Mouse (Mus musculus): ENCODE measurements around the gene Palm2.

The Palm2 gene

DNA sequence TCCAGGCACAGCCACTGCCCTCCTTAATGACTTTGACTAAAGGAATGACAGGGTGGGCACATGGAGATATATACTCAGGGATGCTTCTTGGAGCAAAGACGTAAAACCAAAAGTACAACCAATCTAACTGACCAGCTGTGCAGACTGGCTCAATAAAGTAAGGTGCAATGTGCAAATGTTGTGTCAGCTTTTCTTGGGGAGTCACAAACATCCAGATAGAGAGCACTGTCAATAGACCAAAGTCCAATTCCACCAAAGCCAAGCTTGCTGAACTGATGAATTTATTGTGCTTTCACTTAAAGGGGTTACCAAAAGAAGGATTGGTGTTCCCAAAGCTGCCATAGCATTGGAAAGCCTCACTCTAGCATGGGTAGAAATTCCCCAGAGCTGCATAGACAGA, 77.7 kb downstream of the Palm2 start:
- ATAC-seq (ENCODE audit: insufficient number of reproducible peaks, low FRiP score, low TSS enrichment): no peak

DNA sequence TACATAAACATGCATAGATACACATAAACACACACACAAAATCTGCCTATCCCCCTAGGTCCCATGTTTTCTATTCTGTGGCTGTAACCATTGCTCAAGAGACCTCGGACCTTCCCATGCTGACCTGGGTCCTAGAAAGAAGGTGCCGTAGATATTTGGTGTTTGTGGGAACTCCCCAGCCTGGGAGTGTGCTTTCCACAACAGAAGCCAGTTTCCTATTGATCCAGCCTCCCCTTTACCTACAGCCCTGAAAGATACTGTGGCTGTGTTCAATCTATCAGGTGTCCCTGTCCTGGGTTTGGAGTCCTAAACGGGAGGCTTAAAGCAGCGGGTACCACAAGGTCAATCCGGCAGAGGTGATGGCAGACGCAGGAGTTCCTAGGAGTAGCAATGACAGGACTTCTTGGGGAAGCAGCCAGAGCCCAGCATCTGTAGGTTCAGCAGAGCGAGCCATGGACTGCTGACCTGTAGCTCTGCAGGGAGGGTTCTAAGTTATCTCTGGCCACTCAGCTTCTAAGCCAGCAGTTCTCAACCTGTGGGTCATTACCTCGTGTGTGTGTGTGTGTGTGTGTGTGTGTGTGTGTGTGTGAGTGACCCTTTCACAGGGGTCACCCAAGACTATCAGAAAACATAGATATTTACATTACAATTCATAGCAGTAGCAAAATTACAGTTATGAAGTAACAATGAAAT, 79.3 kb downstream of the Palm2 start:
- ATAC-seq (ENCODE audit: insufficient number of reproducible peaks, low FRiP score, low TSS enrichment): no peak

DNA sequence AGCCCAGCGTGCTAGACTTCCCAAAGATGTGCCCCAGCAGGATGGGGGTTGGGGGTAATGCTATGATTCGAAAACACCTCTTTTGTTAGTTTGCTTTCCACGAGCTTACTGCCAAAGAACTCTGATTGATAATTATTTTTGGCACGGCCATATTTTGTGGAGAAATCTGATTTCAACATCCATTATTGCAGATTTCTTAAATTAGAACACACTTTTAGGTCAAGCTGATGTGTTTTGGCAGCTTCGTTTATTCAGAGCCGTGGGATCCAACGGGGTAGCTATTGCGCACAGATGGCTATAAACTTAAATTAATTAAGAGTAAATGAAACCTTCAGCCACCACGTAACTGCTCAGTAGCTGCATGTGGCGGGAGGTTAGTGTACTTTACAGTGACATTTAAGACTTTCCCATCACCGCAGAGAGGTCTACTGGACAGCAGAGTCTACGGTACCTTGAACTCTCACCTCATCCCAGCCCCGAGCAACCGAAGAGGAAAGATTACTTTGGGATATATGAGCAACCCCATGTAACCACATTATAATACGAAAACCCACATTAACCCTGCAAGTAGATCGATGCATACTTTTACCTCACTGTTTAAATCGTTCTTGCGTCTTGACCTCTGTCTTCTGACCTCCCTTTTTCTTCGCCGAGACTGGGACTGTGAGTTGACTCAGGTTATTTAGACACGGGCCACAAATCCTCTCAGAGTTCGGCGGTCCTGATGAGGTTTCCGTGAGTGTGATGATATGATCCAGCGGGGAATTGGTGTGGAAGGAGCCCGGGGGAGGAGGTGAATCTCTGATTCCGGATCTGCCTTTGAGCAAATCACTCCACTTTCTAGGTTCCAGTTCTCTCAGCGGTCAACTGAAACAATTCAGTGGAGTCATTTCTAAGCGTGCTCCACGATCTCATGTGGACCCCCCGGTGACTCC, 80.2 kb downstream of the Palm2 start:
- no peak for ATAC-seq (ENCODE audit: insufficient number of reproducible peaks, low FRiP score, low TSS enrichment)

DNA sequence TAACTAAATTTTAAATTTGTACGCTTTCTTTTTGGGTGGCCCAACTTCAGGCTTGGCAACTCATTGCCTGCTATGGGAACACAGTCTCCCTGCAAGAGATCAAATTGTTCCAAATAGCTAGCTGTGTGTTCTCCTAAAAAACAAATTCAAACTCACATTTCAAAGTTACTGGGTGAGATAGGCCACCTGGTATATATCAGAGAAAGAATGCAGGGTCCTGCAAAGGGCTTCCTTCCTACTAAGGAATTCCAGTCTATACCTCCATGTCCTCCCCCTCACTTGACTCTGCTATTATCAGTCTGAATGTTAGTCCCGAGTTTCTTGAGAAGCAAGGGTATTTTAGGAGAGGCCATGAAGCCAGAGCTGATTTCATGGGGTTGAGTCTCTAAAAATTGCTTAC, 81.3 kb downstream of the Palm2 start:
- no peak for ATAC-seq (ENCODE audit: insufficient number of reproducible peaks, low FRiP score, low TSS enrichment)

DNA sequence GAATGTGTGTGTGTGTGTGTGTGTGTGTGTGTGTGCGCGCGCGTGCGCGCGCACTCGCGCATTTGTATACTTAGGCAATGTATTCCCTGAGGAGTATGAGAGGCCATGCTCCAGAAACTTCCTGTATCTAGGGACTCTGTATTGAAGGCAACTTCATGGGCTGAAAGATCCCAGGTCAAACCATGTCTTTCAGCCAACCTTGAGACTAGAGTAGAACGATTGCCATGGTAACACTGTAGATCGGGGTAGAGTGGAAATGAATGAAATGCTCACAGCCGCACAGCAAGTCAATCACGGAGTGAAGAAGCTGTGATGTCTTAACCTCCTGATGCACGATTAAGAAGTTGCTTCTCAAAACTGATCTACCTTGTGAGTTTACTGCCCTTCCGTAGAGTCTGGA, 89.4 kb downstream of the Palm2 start:
- ATAC-seq (ENCODE audit: insufficient number of reproducible peaks, low FRiP score, low TSS enrichment): no peak

DNA sequence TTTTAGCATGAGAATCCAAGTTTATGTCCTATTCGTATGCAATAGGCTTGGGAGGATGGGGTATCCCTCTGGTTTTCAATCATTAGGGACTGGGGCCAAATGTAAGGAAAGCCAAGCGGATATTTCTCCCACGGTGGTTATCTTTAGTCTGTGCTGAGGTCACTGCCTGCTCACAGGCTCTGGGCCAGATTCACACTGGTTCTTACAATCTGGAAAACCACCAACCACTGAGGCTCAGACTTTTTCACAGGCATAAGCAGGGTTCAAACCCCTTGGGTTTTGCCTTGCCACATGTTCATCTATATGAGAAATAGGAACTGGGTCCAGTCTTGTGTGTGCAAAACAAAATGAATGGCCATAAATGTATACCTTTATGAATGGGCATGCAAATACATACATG, 90.4 kb downstream of the Palm2 start:
- ATAC-seq (ENCODE audit: insufficient number of reproducible peaks, low FRiP score, low TSS enrichment): no peak

DNA sequence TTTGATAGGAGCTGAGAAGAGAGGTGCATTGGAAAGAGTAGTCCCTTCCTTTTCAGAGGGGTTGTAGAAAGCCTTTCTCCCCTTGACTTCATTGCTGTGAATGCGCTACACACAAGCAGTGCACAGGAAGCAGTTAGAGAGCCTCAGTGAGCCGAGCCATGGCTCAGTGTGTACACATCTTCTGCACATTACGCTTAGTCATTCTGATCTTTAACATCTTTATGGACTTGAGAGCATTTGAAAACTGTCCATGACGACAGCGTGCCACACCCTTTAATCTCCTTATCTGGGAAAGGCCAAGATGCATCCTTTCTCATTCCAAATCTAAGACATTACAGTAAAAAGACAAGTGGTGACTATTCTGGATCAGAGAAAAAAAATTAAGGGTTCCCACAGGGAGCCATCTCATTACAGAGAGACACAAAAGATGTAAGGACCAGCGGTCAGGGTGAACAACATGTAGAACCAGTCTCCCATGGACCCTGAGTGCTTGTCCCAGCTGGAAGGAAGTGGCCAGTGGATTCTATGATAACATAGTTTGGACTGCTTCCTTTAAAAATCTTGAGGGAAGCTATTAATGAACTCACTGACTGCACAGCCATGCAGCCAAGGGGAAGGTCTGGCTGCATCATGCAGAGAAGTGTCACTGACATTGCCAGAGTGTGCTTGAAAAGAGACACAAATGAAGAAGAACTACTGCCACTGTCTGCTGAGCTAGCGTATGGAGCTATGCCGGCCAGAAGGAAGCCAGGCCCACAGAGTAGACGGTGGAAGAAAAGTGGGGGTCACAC, 91.4 kb downstream of the Palm2 start:
- ATAC-seq (ENCODE audit: insufficient number of reproducible peaks, low FRiP score, low TSS enrichment): no peak

DNA sequence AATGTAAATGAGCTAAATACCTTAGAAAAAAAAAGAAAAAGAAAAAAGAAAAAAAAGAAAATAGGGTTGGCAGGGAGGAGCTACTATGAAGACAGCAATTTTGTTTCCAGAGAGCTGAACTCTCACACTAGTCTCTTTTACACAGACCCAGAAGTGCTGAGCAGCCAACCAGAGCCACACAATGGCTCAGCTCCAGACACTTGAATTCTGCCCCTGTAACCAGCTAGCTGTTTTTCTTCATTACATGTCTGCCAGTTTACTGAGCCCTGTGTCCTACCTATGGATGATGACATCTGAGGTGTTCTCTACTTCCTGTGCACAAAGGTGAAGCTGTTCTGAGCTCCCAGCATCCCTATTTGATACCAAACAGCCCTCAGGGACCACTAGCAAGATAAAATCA, 94.2 kb downstream of the Palm2 start:
- ATAC-seq (ENCODE audit: insufficient number of reproducible peaks, low FRiP score, low TSS enrichment): no peak

DNA sequence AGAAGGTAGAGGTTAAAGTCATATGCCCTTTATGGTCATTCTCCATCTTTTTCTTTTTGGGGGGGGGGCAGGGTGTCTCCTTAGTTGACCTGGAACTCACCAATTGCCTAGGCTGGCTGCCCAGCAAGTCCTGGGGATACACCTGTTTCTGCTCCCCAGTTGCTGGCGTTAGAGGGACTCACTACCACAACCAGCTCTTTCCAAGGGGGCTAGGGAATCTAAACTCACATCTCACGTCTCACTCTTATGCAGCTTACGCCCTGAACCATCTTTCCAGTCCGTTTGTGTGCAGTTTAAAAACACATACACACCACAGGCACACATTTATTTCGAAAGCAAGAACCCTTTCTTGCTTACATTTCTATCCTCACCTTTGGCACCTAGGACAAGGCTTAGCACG, 99.6 kb downstream of the Palm2 start:
- ATAC-seq (ENCODE audit: insufficient number of reproducible peaks, low FRiP score, low TSS enrichment): no peak

DNA sequence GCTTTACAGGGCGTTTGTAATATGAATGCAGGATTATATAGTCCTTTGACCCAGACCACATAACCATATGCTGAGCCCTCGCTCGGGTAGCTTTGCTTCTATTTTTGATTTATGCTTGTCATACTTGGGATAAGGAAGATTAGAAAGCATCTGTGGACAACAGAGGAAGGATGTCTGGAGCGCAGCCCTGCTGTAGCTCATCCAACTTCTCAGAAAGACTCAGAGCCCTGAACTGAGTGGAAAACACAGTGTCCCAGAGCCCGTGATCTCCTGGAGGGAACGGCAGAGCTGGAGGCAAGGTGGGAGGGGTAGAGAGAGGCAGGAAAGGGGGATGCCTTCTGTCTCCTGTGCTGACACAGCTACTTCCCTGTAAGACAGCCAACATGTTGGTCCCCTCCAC, 100.2 kb downstream of the Palm2 start:
- no peak for ATAC-seq (ENCODE audit: insufficient number of reproducible peaks, low FRiP score, low TSS enrichment)

DNA sequence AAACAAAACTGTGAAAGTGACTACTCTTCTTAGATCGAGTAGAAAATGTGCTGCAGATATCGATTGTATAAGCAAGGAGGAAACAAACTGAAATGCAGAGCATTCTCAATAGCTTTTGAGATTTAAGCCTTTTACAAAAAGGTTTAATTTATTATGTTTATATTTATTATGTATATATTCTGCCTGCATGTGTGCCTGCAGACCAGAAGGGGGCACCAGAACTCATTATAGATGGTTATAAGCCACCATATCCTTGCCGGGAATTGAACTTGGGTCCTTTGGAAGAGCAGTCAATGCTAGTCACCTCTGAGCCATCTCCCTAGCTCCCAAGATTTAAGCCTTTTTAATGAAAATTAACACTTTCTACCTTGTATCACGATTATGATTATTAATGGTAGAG, 101.0 kb downstream of the Palm2 start:
- ATAC-seq (ENCODE audit: insufficient number of reproducible peaks, low FRiP score, low TSS enrichment): no peak

DNA sequence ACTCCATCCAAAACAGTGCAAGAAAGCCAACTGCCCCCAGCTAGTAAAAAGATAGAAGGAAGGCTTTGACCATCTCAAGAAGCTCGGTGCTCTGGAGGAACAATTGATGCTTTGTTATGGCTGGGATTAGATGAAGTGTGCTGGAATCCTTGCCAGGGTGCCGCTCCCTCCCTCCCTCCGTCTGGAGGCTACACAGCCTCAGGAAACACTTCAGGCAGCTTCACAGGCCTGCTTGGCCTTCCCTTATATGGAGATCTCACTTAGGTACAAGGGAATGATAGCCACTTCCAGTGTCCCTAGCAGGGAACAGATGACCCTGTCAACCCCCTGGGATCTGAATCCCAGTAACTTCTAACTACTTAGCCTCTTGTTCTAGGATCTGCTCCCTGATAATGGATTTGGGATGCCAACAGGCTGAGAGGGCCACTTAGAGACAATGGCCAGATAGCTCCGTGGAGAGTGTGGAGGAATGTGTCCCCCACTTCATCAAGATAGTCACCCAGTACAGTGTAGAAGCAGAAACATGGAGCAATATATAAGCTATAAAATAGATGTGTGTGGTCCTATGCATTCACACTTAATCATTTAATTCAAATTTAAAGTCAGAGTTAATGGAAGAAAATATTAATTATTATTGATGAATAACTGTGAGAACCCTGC, 104.1 kb downstream of the Palm2 start:
- ATAC-seq (ENCODE audit: insufficient number of reproducible peaks, low FRiP score, low TSS enrichment): no peak

DNA sequence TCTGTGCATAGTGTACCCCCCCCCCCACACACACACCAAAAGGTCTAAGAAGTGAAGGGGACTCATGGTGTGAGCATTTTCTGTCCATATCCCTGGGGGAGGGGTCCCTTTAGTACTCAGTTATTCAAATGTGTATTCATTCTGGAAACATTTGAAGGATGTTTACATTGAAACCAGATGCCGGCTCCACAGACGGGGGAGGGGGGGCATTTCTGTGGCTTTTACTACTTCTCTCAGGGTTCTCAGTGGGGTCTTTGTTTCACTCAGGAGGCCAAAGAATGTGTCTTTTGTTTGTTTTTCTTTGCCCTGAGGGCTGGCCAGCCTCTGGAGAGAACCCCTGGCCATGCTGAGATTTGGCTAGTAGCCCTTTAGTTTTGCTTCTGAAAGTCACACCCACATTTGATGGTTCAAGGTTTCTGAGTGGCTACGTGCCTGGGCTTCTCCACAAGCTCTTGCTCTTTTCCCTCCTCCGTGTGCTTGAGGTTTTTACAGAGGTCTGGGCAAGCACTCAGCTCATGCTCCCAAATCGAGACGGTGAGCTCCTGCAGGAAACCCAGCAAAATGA, 109.7 kb downstream of the Palm2 start:
- no peak for ATAC-seq (ENCODE audit: insufficient number of reproducible peaks, low FRiP score, low TSS enrichment)

DNA sequence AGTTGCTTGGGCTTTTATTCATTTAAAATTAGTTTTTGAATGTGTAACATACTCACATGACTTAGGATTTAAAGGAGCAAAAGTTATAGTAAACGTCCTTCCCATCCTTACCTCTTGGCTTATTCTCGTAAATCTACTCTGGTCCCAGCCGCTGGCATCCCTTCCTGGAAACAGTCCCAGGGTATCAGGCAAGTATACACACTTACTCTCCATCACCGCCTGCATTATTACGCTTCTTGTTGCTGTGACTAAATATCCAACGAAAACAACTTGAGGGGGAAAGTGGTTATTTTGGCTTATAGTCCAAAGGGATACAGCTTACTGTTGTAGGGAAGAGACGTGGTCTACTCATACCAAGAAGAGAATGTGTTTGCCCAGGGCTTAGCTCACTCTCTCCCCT, 113.7 kb downstream of the Palm2 start:
- ATAC-seq (ENCODE audit: insufficient number of reproducible peaks, low FRiP score, low TSS enrichment): no peak

DNA sequence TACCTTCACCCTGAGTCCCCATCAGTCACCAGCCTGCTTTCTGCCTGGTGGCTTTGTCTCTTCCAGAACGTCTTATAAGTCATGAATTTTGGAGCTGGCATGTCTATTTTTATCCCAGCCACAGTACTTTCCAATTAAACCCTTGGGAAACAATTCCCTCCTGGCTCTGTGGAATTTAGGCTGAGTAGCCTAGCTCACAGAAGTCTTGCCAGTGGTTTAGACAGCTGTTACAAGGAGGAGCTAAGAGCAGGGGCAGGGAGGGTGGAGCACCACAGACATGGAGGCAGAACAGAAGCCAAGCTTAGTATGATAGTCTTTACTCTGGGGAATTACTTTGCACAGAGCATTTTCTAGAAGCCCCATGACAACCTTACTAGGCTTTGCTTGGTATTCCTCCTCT, 116.2 kb downstream of the Palm2 start:
- no peak for ATAC-seq (ENCODE audit: insufficient number of reproducible peaks, low FRiP score, low TSS enrichment)

DNA sequence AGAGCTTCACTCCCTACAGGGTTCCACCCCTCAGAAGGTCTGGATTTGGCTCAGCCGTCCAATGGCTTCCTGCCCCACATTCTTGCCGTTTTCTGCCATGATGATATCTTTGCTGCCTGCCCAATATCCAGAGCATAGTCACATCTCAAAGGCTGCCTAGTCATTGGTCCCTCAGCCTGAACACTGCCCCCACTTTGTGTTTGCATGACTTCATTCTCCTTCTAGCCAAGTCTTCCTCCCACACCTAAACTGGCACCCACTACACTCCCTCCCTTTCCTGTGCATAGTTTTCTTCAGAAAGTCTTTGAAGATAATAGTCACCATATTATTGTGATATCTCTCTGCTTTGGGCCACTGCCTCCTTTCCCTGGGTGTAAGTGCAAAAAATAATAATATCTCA, 123.1 kb downstream of the Palm2 start:
- no peak for ATAC-seq (ENCODE audit: insufficient number of reproducible peaks, low FRiP score, low TSS enrichment)

DNA sequence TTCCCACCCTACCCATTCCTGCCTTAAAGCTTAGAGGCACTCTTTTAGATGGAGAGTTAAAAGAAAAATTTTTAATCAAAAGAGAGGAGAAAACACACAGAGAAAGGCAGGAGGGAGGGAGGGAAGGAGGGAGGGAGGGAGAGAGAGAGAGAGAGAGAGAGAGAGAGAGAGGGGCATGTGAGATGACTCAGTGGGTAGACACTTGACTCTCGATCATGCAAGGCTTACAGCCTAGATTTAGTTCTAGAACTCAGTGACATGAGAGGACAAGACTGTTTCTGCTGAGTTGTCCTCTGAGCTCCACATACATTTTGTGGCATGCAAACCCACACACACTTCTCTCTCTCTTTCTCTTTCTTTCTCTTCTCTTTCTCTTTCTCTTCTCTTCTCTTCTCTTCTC, 125.4 kb downstream of the Palm2 start:
- no peak for ATAC-seq (ENCODE audit: insufficient number of reproducible peaks, low FRiP score, low TSS enrichment)

DNA sequence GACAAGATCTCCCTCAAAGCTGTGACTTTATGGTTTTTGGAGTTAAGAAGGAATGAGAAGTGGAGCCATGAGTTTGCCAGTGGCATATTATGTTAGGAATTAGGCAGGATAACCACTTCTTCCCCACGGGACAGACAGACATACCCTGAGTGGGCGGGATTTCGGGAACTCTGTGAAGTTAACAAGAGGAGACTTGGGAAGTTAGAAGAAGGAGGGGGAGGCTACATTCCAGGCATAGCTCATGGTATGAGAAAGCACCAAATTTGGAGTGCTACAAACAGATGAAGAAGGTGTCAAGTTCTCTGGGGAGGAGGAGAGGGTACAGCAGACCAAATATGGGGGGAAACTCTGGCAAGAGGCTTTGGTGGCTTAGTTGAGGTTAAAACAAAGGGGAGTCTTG, 126.0 kb downstream of the Palm2 start:
- no peak for ATAC-seq (ENCODE audit: insufficient number of reproducible peaks, low FRiP score, low TSS enrichment)

DNA sequence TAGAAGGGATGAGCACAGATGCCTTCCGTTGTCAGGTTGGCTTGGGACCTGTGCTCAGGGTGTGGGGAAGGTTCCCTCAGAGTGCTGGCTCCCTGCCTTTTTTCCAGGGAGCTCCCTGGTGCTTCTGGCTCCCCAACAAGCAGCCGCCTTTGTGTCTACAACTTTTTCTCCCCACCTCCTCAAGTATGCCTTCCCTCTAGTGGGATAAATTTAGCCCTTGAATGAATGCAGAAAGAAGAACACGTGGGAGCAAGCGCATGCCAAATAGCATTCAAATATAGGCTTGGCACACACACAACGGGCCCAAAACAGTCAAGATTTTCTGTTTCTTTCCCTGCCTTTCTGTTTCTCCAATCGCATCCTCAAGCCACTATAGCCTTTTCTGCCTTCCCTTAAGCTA, 127.0 kb downstream of the Palm2 start:
- ATAC-seq (ENCODE audit: insufficient number of reproducible peaks, low FRiP score, low TSS enrichment): no peak

DNA sequence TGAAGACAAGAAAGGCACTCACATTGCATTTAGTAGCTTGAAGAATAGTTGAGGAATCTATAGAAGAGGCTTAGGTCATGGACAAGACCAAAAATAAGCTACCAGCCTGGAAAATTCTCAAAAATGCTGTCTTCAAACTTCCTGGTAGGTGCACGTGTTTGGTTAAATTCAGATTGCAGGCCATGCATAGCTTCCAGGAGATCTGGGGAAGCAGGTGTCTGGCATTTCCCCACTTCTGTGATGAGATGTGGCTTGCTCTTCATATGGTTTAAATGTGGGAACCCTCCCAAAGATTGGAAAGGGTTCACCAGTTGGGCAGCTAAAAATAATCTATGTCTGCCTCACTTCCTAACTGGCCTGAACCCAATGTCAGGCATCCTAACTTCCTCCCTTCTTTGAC, 131.2 kb downstream of the Palm2 start:
- no peak for ATAC-seq (ENCODE audit: insufficient number of reproducible peaks, low FRiP score, low TSS enrichment)

Measured in cerebellum, adult (tissue).